Mouse (Mus musculus) right cerebral cortex, postnatal 25 days (tissue): ENCODE measurements around the gene Urad.

Source experiments
- DNase-seq: peaks from one replicate; pipeline ENCODE4 v3.0.0; 2022

Urad gene

DNA sequence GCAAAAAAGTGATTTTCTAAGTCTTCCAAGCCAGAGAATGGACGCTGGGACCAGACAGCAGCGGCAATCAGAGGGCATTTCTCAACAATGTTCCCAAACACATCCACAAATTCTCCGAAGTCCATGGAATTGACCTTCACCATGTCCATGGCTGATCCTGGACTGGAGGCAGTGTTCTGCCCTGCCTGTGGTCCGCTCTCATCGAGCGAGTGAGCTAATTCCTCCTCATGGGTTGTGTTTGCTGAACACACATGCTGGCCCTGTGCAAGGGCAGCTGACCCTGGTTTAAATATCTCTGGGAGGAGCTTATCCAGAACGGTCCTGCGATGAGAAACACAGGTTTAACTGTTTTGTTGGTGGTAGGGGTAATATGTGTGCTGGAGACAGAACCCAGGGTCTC is at the start of gene Urad:
Urad (minus strand) TSS at position 258 of the 400 bp plus-strand sequence.
- DNase-seq, result no peak

GRCm38 (mm10) chr5:147370276-147370675 is 48.0 kb upstream of the Urad start:
- DNase-seq, result no peak

DNA sequence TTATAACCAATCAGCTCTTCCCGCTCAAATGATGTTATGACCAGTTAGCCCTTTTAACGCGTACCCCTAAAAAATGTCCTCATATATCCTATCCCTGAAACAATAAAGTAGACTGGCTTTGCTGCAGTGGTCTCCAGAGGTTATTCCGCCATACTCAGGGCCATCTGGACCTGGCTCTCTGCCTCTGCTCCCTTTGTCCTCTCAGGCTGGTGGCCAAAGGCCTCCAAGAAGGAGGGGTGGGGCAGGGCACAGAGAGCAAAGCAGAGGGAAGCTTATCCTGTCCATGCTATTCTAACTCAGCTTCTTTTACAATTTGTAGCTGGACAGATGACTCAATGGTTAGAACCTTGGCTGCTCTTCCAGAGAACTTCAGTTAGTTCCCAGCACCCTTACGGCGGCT is 46.0 kb upstream of the Urad start:
- no peak for DNase-seq

- no peak for DNase-seq
Observed at GRCm38 (mm10) chr5:147365995-147366765, 43.9 kb upstream of the Urad start.

DNA sequence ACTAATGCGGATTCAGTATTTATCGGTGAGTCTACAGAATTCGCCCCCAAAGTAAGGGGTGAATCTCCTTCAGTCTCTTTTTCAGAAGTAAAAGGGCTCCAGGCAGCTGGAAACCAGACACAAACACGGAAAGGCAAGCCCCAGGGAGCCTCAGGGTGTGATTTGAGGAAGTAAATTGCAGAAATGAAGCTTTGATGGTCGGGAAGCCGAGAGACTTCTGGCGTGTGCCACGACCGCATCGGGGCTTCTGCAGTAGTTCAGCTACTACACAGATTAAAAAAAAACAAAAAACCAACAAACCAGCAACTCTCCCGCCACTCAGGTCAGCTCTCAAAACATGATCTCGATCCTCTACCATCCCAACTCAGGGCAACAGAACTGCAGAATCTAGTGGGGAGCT is 40.8 kb upstream of the Urad start:
- DNase-seq, result no peak

- DNase-seq, result no peak
Observed at GRCm38 (mm10) chr5:147358481-147358880, 36.2 kb upstream of the Urad start.

- no peak for DNase-seq
Observed at GRCm38 (mm10) chr5:147357536-147357935, 35.3 kb upstream of the Urad start.

- DNase-seq, result no peak
Observed at GRCm38 (mm10) chr5:147356260-147357055, 34.2 kb upstream of the Urad start.

DNA sequence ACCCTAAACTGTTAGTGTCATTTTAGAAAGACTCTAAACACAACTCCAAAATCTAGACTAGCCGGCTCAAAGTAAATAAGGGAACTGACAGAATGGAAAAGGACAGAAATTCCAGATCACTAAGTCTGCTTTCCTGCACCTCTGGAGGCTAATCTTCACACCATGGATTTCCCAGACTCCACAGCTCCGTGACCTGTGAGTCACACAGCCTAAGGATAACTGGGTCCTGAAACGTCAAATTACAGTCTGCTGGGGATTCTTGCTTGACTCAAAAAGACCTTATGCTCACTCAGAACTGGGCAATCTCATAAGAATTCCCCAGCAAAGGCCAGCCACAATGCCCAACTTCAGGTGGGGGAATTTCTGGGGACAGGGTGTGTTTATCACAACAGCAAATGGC is 33.5 kb upstream of the Urad start:
- no peak for DNase-seq

DNA sequence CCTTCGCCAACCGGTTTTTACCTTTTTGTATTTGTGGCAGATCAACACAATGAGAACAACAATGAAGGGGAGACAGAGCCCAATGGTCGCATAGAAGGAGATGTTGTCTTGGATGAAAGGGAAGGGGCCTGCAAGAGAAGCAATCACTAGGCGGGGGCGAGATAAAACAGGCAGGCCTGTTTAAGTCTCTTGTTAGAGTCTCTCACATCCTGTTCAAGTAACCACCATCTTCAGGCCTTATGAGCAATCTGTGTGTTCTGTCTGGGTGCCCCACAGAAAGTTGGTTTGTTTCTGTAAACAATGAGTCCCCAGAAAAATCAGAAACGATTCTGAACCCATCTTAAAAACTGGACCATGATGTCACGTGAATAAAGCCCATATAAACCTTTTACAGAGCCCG is 32.7 kb upstream of the Urad start:
- no peak for DNase-seq

DNA sequence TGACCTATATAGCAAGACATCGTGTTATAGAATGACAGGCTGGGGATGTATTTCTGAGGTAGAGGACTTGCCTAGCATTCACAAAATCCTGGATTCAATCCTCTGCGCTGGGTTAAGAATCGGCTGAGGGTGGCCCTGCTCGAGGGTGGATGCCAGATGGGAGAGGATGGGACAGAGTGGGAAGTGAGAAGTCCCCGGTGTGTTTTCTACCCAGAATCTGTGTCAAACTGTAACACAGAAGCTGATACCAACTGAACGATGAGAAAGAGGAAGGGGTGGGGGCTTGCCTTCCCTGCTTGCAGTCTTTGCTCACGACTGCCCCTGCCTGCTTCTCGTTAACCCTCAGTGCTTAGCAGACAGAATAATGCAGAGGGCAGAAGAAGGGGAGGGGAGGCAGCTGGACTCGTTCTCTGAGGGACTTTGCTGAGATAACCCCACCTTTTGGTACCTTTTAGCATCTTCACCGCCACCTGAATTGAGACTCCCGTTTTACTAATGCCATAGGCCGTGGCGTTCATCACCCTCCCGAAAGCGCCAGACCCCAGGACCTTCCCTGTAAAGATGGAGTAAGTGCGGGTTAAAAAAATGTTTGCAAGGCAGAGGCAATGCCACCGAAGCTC is 32.0 kb upstream of the Urad start:
- peak; percentile 45 for DNase-seq

GRCm38 (mm10) chr5:147351931-147352330 is 29.7 kb upstream of the Urad start:
- no peak for DNase-seq

- no peak for DNase-seq
Observed at GRCm38 (mm10) chr5:147345981-147346380, 23.7 kb upstream of the Urad start.

GRCm38 (mm10) chr5:147343904-147344303 is 21.7 kb upstream of the Urad start:
- no peak for DNase-seq

- no peak for DNase-seq
Observed at GRCm38 (mm10) chr5:147342901-147343300, 20.7 kb upstream of the Urad start.

- no peak for DNase-seq
Observed at GRCm38 (mm10) chr5:147340741-147341414, 18.6 kb upstream of the Urad start.

DNA sequence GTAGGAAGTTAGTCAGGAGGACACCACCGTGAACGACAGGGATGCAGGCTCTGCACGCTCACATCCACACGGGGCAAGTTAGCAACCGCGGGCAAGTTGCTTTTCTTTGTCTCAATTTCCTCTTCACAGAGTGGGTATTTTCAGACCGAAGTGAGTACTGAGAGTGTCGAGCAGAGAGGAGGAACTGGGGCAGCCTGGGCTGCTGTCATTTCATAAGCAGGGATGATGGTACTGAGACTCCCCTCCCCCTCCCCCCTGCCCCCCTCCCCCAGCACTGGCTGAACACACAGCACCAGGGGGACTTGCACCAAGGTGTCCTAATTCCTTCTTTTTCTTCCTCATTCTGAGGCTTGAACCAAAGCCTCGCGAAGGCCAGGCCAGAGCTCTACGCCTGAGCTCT is 17.3 kb upstream of the Urad start:
- DNase-seq, result no peak

DNA sequence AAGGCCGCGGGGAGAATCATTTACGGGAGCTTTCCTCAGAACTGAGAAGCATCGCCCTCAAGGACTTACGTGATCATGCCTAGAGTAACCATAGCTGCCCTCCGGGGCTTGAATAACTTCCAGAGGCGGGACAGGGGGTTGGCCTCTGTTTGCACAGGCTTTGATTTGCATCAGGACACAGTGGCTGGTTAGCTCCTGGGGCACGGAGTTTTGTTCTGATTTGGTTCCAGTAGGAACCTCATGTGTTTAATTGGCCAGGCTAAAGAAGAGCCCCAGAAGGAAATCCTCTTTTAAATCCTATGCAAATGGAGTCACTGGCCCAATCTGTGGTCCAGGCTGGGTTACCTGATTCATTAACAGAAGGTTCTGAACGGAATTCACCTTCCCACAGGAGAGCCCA is 16.7 kb upstream of the Urad start:
- DNase-seq, result no peak

DNA sequence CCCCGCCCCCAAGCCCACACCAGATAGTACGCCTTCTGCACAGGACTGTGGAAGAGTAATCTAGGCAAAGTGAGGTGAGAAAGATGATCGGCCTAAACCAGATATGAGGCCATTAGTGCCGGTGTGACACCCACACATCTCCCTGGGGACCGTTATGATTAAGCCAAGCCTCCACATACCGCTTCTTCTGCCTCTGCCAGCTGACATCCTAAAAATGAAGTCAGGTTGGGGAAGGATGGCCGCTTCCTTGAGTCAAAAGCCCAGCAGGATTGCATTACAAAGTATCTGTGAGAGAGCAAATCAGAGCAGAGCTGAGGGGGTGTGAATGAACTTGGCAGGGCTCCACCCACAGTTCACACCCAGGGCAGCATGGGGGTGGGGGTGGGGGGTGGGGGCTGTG is 10.5 kb upstream of the Urad start:
- DNase-seq, result no peak

DNA sequence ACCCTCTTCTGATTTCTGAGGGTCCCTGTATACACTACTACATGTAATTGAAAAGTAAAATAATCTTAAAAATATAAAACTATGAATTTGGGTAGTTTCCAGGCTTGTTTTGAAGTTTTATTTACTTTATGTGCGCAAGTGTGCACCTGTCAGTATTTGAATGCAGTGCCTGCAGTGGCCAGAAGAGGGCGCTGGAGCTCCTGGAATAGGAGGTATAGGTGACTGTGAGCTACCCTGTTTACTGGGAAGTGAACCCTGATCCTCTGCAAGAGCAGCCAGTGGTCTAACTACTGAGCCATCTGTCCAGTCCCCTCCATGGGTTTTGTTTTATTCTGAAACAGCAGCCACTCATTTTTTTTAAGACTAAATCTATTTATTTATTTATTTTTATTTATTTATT is 9.3 kb upstream of the Urad start:
- no peak for DNase-seq

- no peak for DNase-seq
Observed at GRCm38 (mm10) chr5:147329946-147330345, 7.7 kb upstream of the Urad start.

GRCm38 (mm10) chr5:147327636-147328035 is 5.4 kb upstream of the Urad start:
- no peak for DNase-seq

DNA sequence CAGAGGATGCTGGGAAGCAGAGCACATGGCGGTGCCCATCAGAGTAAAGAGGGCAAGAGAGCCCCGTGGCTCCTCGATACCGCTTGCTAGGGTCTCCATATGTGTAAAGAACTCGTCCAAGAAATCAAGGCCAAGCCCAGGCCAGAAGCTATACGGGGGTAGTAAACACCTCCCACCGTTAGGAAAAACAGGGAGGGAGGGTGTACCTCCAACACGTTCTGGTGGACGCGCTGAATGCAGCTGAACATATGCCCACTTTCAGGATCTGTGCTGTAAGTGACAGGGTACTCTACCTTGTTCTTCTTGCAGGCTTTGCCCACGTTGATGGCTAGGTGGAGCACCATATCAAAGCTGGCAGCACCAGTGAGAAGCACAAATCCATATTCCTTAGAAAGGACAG is 3.7 kb upstream of the Urad start:
- no peak for DNase-seq
